ENCODE assay signal across 36 mouse cellular contexts in genomic region chr2:13458088-13458487, GRCm38 (mm10). TPM values are rescaled to one million over a fixed set of nuclear protein-coding genes. Genes with fewer than 3 reads are reported as not detected.
"Had no signal": no experiment of that assay in that cellular context is flagged by ENCODE, and none has a peak within 500 bp of the region (broad histone marks: within the 10 kb centered on the region; RNA-seq: fewer than 3 reads in every experiment).

No protein-coding gene starts in this region.

- H3K9me3 ChIP-seq: limb, embryonic 10.5 days; limb, embryonic 12.5 days; limb, embryonic 13.5 days; limb, embryonic 15.5 days; liver, embryonic 12.5 days; liver, embryonic 13.5 days; liver, embryonic 15.5 days; lung, embryonic 15.5 days; megakaryocyte, embryonic 14.5 days; midbrain, embryonic 10.5 days; midbrain, embryonic 12.5 days; midbrain, embryonic 13.5 days; midbrain, embryonic 15.5 days had no signal

- H3K9ac ChIP-seq: limb, embryonic 12.5 days; limb, embryonic 13.5 days; limb, embryonic 15.5 days; liver, embryonic 12.5 days; liver, embryonic 13.5 days; liver, embryonic 14.5 days; liver, embryonic 15.5 days; liver, postnatal 0 days; lung, embryonic 14.5 days; lung, embryonic 15.5 days; midbrain, embryonic 12.5 days; midbrain, embryonic 13.5 days; midbrain, embryonic 15.5 days had no signal

- H3K36me3 ChIP-seq: limb, embryonic 10.5 days; limb, embryonic 12.5 days; limb, embryonic 13.5 days; limb, embryonic 15.5 days; liver, embryonic 12.5 days; liver, embryonic 13.5 days; liver, embryonic 15.5 days; lung, embryonic 15.5 days; midbrain, embryonic 10.5 days; midbrain, embryonic 12.5 days; midbrain, embryonic 13.5 days; midbrain, embryonic 15.5 days had no signal

- H3K4me3 ChIP-seq: left cerebral cortex, adult 2 months; limb, embryonic 10.5 days; limb, embryonic 12.5 days; limb, embryonic 13.5 days; limb, embryonic 15.5 days; liver, embryonic 12.5 days; liver, embryonic 13.5 days; liver, embryonic 15.5 days; lung, embryonic 15.5 days; megakaryocyte, embryonic 14.5 days; midbrain, embryonic 10.5 days; midbrain, embryonic 12.5 days; midbrain, embryonic 13.5 days; midbrain, embryonic 15.5 days; myocyte had no signal

- H3K27ac ChIP-seq: left cerebral cortex, adult 2 months; limb, embryonic 10.5 days; limb, embryonic 12.5 days; limb, embryonic 13.5 days; limb, embryonic 15.5 days; liver, embryonic 12.5 days; liver, embryonic 13.5 days; liver, embryonic 14.5 days; liver, embryonic 15.5 days; lung, embryonic 15.5 days; macrophage; midbrain, embryonic 10.5 days; midbrain, embryonic 12.5 days; midbrain, embryonic 13.5 days; midbrain, embryonic 15.5 days had no signal

- ATAC-seq: liver, embryonic 12.5 days; liver, postnatal 0 days; lung, postnatal 0 days; midbrain, embryonic 13.5 days; midbrain, embryonic 15.5 days; midbrain, embryonic 16.5 days had no signal

- H3K27me3 ChIP-seq: limb, embryonic 12.5 days; limb, embryonic 13.5 days; limb, embryonic 15.5 days; liver, embryonic 12.5 days; liver, embryonic 13.5 days; liver, embryonic 15.5 days; lung, embryonic 15.5 days; midbrain, embryonic 12.5 days; midbrain, embryonic 13.5 days; midbrain, embryonic 15.5 days had no signal

- H3K4me1 ChIP-seq: limb, embryonic 10.5 days; limb, embryonic 12.5 days; limb, embryonic 13.5 days; limb, embryonic 15.5 days; liver, embryonic 12.5 days; liver, embryonic 13.5 days; liver, embryonic 15.5 days; lung, embryonic 15.5 days; megakaryocyte, embryonic 14.5 days; midbrain, embryonic 10.5 days; midbrain, embryonic 12.5 days; midbrain, embryonic 13.5 days; midbrain, embryonic 15.5 days had no signal

- DNase-seq: left cerebral cortex, postnatal 4 days; liver; liver, embryonic 13.5 days; liver, postnatal 0 days; lung, adult 18-20 months; lung, adult 2 months; lung, embryonic 14.5 days; lung, postnatal 10 days; lung, postnatal 14 days; lung, postnatal 36 days; lung, postnatal 4 days; midbrain, embryonic 14.5 days had no signal

- H3K4me2 ChIP-seq: limb, embryonic 12.5 days; limb, embryonic 13.5 days; limb, embryonic 15.5 days; liver, embryonic 11.5 days; liver, embryonic 12.5 days; liver, embryonic 13.5 days; liver, embryonic 15.5 days; lung, embryonic 14.5 days; lung, embryonic 15.5 days; midbrain, embryonic 11.5 days; midbrain, embryonic 12.5 days; midbrain, embryonic 13.5 days; midbrain, embryonic 15.5 days had no signal

RNA-seq across cellular contexts. Expression of gene Cubn, which starts 33.5 kb away (rescaled TPM):
- total RNA-seq: liver, adult 2 months; megakaryocyte progenitor cell, adult 5-6 weeks; megakaryocyte-erythroid progenitor cell, adult 5-6 weeks; monocyte, adult 5-6 weeks had no signal
- polyA plus RNA-seq: liver, adult 2 months; liver, postnatal 0 days; macrophage had no signal
